Mouse (Mus musculus) retina, embryonic 14.5 days (tissue): ENCODE measurements around the gene Iqgap1.

Experiments used
- DNase-seq: peaks from one replicate; pipeline ENCODE4 v3.0.0-alpha.2; 2015; ENCODE audit warnings: low spot score

Gene Iqgap1

GRCm38 (mm10) chr7:80843176-80843575, 17.4 kb upstream of the Iqgap1 start:
- no peak for DNase-seq

- no peak for DNase-seq
Observed at GRCm38 (mm10) chr7:80842132-80842531, 16.4 kb upstream of the Iqgap1 start.

- no peak for DNase-seq
Observed at GRCm38 (mm10) chr7:80840937-80841336, 15.2 kb upstream of the Iqgap1 start.

GRCm38 (mm10) chr7:80840241-80840640, 14.5 kb upstream of the Iqgap1 start:
- DNase-seq: no peak

GRCm38 (mm10) chr7:80839755-80840154, 14.0 kb upstream of the Iqgap1 start:
- DNase-seq: no peak

GRCm38 (mm10) chr7:80838247-80838646, 12.5 kb upstream of the Iqgap1 start:
- DNase-seq: no peak

GRCm38 (mm10) chr7:80837736-80838135, 12.0 kb upstream of the Iqgap1 start:
- DNase-seq: no peak

- no peak for DNase-seq
Observed at GRCm38 (mm10) chr7:80835984-80836652, 10.3 kb upstream of the Iqgap1 start.

GRCm38 (mm10) chr7:80833651-80834532, 8.1 kb upstream of the Iqgap1 start:
- DNase-seq: no peak

GRCm38 (mm10) chr7:80832996-80833650, 7.3 kb upstream of the Iqgap1 start:
- DNase-seq: peak; percentile 77

- DNase-seq: no peak
Observed at GRCm38 (mm10) chr7:80832191-80832590, 6.4 kb upstream of the Iqgap1 start.

- DNase-seq: no peak
Observed at GRCm38 (mm10) chr7:80830193-80830803, 4.5 kb upstream of the Iqgap1 start.

- no peak for DNase-seq
Observed at GRCm38 (mm10) chr7:80828146-80828860, 2.5 kb upstream of the Iqgap1 start.

GRCm38 (mm10) chr7:80823875-80824682, 1.7 kb downstream of the Iqgap1 start:
- DNase-seq: no peak

- DNase-seq: no peak
Observed at GRCm38 (mm10) chr7:80823267-80823666, 2.5 kb downstream of the Iqgap1 start.

- no peak for DNase-seq
Observed at GRCm38 (mm10) chr7:80820838-80821237, 4.9 kb downstream of the Iqgap1 start.

- DNase-seq: no peak
Observed at GRCm38 (mm10) chr7:80816641-80817040, 9.1 kb downstream of the Iqgap1 start.

- DNase-seq: no peak
Observed at GRCm38 (mm10) chr7:80813397-80813796, 12.4 kb downstream of the Iqgap1 start.

GRCm38 (mm10) chr7:80806331-80806730, 19.4 kb downstream of the Iqgap1 start:
- no peak for DNase-seq

- DNase-seq: peak; percentile 97
Observed at GRCm38 (mm10) chr7:80803173-80803872, 22.5 kb downstream of the Iqgap1 start.
